Mouse (Mus musculus): Measurements from ENCODE around the gene Nptxr.

DNA sequence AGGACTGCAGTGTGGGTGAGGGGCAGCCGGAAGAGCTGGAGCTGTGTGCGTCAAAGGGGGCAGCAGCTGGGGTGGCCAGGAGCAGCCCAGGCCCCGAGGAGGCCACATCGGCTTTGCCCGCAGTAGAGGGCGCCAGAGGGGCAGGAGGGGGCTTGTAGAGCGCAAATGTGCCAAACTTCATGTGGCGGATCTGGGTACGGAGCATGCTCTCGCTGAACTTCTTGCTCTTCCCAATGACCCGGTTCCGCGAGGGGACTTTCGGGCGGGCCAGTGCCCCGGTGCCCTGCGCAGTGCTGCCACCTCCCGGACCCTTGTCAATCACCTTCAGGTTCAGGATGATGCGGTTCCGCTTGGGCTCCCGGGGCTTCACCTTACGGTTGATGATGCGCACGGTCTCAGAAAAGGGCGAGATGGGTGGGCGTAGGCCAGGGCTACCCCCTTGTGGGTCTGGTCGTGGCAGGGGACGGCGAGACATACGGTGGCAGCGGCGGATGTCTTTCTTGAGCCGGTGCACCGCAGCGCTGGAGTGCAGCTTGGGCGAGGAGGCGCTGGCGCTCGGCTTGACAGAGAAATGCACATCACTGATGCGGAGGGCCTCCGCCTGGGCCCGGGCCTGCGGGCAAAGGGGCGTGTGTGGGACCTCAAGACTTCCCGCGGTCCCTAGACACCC, 23.9 kb upstream of the Nptxr start:
- no peak for TF ChIP-seq POLR2A (IDR thresholded peaks at IDR 0.05; ENCODE audit: borderline replicate concordance, insufficient read depth, low read length)
- TF ChIP-seq CTCF (IDR thresholded peaks at IDR 0.05; ENCODE audit: borderline replicate concordance, insufficient read depth, low read depth, low read length) = peak; percentile 44; the same call in 1 of the 2 replicates

All from cerebellum, adult 2 months (tissue).